Mouse (Mus musculus) erythroblast, embryonic 14.5 days (primary cell): ENCODE measurements around the gene Sec61g.

Experiments used
- GATA1 ChIP-seq: IDR thresholded peaks from 2 replicates; pipeline ENCODE4 v1.6.1; 2012; ENCODE audit warnings: low read length, inconsistent platforms, mixed read lengths
- TAL1 ChIP-seq: IDR thresholded peaks from 3 replicates; pipeline ENCODE4 v1.6.1; 2012; ENCODE audit warnings: low read length, inconsistent platforms, mixed read lengths

DNA sequence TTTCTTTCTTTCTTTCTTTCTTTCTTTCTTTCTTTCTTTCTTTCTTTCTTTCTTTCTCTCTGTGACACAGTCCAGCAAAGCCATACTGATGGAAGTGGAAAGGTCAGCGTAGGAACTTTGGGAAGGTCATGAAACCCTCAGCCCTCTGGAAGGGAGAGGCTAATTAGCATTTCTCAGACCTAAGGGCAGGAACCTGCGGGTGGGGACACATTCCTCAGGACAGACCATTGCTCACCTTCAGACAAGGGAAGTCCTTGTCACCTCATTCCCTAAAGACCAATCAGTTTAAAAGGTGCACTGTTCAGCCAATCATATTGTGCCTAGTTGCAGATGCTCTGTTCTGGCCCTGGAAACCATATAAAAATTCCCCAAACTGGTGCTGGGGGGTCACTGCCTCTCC, 17.4 kb upstream of the Sec61g start:
- no peak for TF ChIP-seq TAL1
- TF ChIP-seq GATA1 = no peak
